Mouse (Mus musculus): ENCODE measurements at regions not wholly inside any gene's neighbourhood (a gene's known extent, or its start where the extent isn't known, plus 50 kb on each side); places are given as distances from the start of the nearest gene placed in this dataset.

- TF ChIP-seq CTCF (IDR thresholded peaks at IDR 0.05; ENCODE audit: borderline replicate concordance, control insufficient read depth, extremely low read depth, insufficient read depth, low read length, poor library complexity) (no peak), POLR2A (IDR thresholded peaks at IDR 0.05; ENCODE audit: control insufficient read depth, extremely low read depth, insufficient read depth, low read length, poor library complexity) (no peak)
Measured at GRCm38 (mm10) chr16:31598409-31598988, 64.7 kb upstream of the Dlg1 start.
